Mouse (Mus musculus) right cerebral cortex, postnatal 25 days (tissue): Measurements from ENCODE around the gene Frs2.
A peak's percentile ranks its signal among the peaks of the same experiment; 100 is the strongest.
"Not testable (repeated sequence)": the region's sequence is repeated elsewhere in the genome, so short reads cannot be mapped to it uniquely, and the experiment has no call there.

Experiments
- DNase-seq: peaks from one replicate; pipeline ENCODE4 v3.0.0; 2022

The Frs2 gene

DNA sequence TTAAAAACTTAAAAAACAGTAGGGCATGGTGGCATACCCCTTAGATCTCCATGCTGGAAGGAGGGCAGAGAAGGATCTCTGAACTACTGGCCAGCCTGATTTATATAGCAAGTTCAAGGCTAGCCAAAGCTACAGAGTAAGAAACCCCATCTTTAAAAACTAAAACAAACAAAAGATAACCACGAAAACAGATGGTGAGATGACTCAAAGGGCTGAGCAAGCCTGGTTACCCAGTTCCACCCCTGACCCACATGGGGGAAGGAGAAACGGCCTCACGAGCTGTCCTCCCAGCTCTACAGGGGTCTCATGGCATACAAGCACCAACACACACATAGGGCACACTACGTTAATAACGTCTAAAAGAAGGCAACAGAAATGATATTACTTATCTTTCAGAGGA lies 48.2 kb downstream of the Frs2 start:
- DNase-seq = no peak

- DNase-seq = no peak
Measured at GRCm38 (mm10) chr10:117097116-117097698, 51.1 kb downstream of the Frs2 start.

DNA sequence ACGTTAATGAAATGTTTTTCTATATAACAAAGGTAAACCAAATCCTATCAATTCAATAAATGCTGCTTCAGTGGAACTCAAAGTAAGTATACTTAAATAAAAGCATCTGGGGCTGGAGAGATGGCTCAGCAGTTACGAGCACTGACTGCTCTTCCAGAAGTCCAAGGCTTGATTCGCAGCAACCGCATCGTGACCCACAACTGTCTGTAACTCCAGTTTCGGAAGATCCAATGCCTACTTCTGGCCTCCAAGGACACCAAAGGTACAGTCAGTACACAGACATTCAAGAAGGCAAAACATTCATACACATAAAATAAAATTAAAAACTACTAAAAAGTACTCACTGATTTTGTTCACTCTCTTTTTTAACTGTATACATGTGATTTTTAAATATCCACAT lies 52.2 kb downstream of the Frs2 start:
- no peak for DNase-seq

GRCm38 (mm10) chr10:117094504-117095329 lies 53.6 kb downstream of the Frs2 start:
- DNase-seq = peak; percentile 13

DNA sequence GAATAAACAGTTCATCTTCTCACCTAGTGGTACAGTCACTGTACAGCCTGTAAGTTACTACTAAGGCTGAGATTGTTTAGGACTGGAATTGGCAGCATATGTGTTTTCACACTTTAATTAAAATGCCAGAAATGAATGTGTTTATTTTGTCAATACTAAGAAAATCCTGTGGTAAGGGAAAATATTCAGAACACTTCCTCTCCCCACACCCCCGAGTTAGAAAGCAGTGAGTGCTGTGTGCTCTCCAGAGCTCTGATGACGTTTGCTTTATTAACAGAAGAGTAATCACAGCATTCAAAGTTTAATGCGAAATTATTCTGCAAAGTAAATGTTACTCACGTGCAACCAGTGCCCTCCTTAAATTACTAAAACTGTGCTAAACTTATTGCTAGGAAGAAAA lies 58.7 kb downstream of the Frs2 start:
- DNase-seq = no peak

DNA sequence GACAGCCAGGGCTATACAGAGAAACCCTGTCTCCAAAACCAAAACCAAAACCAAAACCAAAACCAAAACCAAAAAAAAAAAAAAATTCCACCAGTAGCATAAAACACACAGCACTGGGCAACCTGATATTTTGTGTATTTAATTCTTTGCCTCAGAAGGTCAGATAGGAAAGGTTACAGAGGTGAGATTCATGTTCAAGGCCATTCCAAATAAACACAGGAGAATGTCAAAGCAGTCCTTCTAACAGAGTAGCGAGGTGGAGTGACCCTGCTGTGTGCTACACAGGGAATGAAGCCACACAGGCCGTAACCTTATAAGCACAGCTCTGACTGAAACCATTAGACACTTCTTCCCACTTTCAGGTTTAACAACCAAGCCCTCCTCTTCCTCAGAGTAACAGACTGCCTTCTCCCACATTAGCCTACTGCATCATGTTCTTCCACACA lies 66.4 kb downstream of the Frs2 start:
- no peak for DNase-seq

GRCm38 (mm10) chr10:117081326-117081725 lies 67.0 kb downstream of the Frs2 start:
- no peak for DNase-seq

DNA sequence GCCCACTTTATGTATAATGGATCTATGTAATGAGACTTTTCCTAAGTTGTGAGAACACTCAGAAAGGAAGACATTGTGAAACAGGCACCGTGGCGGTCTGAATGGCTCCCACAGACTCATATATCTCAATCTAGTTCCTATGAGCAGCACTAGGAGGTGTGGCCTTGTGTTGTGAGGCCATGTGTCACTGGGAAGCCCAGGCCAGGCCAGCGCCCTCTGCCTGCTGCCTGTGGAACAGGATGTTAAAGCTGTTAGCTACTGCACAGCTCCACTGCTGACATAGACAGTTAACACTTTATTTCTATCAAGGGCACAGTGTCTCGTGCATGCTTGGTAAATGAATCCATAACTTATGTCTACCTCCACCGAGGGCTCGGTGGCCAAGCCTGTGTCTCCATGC lies 70.0 kb downstream of the Frs2 start:
- DNase-seq = no peak

DNA sequence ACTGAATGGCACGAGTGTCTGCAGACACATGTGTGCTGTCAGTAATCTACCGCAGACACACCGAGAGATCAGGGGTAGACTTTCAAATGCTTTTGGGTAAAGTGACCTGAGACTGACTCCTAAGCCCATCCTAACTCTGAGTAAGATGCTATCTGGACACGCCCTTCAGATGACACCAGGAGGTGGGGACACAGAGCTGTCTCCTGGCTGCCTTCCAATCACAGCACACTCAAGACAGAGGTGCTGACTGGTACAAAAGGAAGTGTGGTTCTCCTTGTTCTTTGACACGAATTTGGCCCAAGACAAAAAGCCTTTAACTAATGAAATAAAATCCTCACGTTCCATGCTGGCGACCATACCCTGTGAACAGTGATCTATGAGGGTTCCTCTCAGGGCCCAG lies 75.2 kb downstream of the Frs2 start:
- no peak for DNase-seq

- DNase-seq = no peak
Measured at GRCm38 (mm10) chr10:117072191-117072888, 76.0 kb downstream of the Frs2 start.

DNA sequence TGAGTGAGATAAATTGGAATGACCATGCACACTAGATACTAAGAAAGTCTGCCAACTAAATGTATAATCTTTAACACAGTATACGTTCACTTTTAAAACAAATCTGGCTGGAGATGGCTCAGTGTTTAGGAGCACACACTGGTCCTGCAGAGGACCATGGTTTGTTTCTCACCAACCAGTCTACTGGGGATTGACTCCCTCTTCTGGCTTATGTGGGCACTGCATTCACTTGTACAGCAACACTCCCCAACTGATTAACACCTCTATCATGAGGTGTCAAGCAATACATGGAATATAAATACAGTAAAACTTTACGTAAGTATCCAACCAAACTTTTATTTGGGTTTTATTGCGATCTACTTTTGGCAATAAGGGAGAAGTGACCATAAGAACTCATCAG lies 79.2 kb downstream of the Frs2 start:
- no peak for DNase-seq

DNA sequence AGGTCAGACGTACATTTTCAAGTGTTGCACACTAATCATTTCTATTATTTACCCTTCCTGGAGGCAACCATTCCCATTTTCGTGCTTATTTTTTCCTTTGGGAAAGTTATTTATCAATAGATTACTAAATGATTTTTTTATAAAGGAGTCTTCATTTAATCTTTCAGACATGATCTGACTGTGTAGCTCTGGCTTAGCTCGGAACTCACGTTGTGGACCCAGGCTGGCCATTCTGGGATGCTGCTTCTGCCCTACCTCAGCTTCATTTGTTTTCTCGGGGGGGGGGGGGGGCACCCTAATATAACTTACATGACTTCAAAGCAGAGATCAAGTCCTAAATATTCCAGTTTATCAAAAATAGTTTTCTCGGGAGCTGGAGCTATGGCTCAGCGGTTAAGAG lies 84.3 kb downstream of the Frs2 start:
- DNase-seq = no peak

- peak; percentile 90 for DNase-seq
Measured at GRCm38 (mm10) chr10:117063254-117064021, 84.9 kb downstream of the Frs2 start, which contains the start of gene Cct2. TSS of gene Cct2 (minus strand) at chr10:117063814.

DNA sequence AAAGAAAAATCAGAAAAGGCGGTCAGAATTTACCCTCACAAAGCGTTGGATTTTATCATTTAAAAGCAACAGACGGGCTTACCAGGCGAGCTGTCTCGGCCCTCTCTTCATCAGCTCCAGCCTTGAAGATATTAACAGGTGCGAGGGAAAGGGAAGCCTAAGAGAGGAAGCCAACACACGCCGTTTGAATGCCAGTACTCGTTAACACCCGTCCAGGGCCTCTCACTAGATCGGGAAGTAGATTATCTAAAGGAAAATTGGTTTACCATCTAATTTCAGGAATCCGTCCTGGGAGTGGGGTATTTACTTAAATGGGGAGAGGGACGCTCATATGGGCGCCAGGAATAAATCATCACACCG lies 85.5 kb downstream of the Frs2 start:
- DNase-seq = no peak

DNA sequence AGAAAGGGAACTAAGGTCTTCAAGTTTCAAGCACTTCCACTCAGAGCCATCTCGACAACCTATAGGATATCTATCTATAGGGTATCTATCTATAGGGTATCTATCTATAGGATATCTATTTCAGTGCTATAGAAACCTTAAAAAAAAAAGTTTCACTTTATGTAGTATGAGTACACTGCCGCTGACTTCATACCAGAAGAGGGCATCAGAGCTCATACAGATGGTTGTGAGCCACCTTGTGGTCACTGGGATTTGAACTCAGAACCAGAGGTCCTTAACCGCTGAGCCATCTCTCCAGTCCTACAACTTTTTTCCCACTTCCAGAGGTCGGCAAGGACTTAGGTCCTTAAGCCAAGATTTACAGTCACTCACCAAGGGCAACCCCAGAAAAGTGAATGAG lies 92.7 kb downstream of the Frs2 start:
- no peak for DNase-seq

DNA sequence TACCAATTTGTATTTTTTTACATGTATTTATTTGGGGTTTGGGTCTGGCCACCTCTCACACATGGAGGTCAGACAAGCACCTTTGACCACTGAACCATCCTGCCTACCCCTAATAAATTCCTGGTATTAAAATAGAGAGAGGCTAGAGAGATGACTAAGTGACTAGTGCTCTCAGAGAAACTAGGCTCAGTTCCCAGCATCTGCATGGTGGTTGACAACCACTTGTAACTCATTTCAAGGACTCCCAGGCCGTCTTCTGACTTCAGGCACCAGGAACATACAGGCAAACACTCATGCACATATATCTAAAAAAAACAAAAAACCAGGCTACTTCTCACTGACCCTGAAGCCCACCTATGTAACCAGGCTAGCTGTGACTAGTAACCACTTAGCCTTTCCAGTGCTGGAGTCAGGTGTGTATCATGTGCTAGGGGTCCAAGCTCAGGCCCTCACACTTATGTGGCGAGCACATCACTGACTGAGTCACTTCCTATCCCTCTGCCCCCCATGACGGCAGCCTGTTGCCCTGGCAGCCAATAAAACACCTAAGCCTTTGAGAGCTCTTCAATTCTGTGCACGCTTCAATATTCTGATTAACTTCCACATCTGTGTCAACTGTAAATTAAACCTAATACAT lies 98.3 kb downstream of the Frs2 start:
- DNase-seq = no peak

- DNase-seq = no peak
Measured at GRCm38 (mm10) chr10:117049253-117049652, 99.1 kb downstream of the Frs2 start.

- DNase-seq = no peak
Measured at GRCm38 (mm10) chr10:117045175-117046056, 102.9 kb downstream of the Frs2 start, which contains the start of gene Lrrc10. TSS of gene Lrrc10 (plus strand) at chr10:117045341.

DNA sequence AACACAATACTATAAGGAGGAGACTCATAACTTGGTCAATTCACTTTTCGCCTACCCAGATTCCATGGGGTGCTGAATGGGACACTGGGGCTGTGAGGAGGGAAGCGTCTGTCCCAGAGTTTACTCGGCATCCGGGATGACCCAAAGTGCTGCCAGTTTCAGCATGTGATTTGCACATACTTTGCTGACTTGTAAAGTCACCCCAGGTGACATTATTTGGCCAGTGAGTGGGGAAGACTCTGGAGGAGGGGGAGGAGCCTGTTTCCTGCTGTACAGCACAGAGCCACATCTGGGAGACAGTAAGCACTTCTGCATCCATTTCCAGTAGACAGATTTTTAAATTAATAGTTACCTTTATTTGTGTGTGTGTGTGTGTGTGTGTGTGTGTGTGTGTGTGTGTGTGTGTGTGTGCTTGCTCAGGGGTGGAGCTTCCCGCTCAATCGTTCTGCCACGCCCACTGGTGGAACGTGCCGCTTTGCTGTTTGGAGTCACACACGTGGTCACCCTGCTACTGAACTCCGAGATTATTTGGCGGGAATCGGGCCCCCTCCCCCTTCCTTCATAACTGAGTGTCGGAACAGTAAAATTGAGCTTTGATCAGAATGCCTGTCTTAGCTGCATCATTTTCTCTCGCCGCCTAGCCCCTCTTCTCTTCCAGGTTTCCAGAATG lies 104.7 kb downstream of the Frs2 start:
- DNase-seq = not testable (repeated sequence)

DNA sequence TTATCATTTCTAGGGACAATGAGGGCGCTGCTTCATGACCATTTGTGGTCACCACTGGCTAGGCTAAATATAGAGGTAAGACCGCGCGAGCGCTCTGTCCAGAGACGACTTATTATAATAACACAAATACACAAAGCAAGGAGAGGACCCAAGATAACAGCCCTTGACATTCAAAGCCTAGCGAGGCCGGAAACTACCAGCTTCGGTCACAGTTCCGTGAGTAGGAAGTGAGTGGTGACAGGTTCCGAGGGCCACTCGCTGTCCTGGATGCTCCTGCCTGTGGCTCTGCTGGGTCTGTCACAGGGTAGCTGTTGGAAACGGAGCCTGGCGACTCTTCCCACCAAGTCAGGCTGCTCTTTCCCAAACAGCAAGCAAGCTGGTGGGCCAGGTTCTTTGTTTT lies 106.0 kb downstream of the Frs2 start:
- no peak for DNase-seq

DNA sequence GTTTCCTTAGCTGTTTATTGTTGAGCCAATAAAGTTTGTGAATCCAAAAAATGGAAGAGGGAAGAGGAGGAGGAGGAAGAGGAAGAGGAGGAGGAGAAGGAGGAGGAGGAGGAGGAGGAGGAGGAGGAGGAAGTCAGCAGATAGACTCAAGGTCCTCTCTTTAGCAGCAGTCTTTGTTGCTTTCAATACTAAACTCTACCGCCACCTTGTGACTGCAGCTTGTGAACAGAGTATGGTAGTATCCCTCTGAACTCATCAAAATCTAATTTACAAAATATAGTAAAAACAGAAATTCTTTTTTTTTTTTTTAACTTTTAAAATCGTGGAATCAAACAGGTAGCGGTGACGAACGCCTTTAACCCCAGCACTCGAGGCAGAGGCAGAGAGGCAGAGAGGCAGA lies 108.0 kb downstream of the Frs2 start:
- DNase-seq = no peak
